Mouse (Mus musculus) CD4-positive, CD25-positive, alpha-beta regulatory T cell, adult 2 months (primary cell): ENCODE results near the gene Smok3b.
"Not testable (repeated sequence)": the region's sequence is repeated elsewhere in the genome, so short reads cannot be mapped to it uniquely, and the experiment has no call there.

Experiments
- DNase-seq: peaks from one replicate; pipeline ENCODE4 v3.0.0-alpha.2; 2012; ENCODE audit warnings: low read depth, low spot score

Gene Smok3b

GRCm38 (mm10) chr5:138020961-138021479, at the start of gene Smok3b, which contains the start of gene Smok3a:
Gene Smok3b (plus strand): TSS chr5:138021429.
Gene Smok3a (plus strand): TSS chr5:138021261.
- not testable (repeated sequence) for DNase-seq

GRCm38 (mm10) chr5:137973161-137973560, 48.1 kb upstream of the Smok3b start:
- peak; percentile 19 for DNase-seq

- peak; percentile 6 for DNase-seq
These were observed 47.5 kb upstream of the Smok3b start for GRCm38 (mm10) chr5:137973738-137974137.

DNA sequence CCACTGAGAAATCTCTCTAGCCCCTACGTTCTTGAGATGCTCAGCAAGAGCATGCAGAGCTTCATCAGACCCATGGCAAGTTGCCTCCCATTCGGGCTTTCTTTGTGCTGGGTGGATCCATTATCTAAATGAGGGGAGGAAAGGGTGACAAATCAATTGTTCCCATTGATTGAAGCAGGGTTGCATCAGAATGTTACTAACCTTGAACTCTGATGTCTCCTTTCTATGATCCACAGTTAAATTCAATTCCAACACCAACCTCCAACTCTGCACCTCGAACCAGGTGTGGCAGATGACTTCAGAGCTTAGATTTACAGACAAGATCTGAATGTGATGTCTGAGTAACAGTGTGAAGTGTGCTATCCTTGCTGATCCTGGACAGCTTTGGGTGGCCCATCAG, 46.5 kb upstream of the Smok3b start:
- no peak for DNase-seq

GRCm38 (mm10) chr5:137975434-137975833, 45.8 kb upstream of the Smok3b start:
- DNase-seq = no peak

DNA sequence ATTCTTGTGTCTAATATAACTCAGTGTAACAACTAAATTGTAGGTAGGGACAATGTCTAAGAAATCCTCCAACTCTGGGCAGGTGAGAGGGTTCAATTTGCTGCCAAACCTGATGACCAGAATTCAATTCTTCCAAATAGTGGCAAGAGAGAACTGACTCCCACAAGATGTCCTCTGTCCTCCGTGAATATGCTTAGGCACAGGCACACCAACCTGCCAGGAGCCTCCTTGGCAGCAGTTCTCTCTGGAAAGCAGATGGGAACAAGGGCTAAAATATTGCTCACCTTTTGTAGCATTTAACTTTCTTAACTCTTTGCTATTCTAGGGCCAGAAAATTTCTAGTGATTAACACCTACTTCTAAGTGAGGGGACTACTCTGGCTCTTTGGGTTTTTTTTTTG, 43.9 kb upstream of the Smok3b start:
- DNase-seq = no peak

GRCm38 (mm10) chr5:137979081-137979480, 42.1 kb upstream of the Smok3b start:
- DNase-seq = no peak

GRCm38 (mm10) chr5:137981300-137981699, 39.9 kb upstream of the Smok3b start, which contains the start of gene Azgp1:
Gene Azgp1 (plus strand): TSS chr5:137981520.
- no peak for DNase-seq

DNA sequence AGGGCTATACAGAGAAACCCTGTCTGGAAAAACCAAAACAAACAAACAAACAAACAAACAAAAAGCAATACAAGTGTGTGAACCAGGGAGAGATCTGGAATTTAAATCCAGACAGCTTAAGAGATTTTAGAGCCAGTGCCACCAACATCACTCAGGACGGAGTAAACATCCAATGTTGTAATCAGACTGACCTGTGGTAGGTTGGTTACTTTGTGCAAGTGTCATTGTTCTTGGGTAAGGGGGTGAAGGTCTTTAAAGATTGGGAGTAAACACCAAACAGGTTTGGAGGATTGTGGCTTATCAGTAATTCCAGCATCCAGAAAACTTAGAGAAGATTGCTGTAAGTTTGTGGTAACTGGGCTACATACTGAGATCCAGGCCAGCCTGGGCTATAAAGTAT, 34.9 kb upstream of the Smok3b start:
- DNase-seq = no peak

GRCm38 (mm10) chr5:138009437-138009836, 11.8 kb upstream of the Smok3b start:
- no peak for DNase-seq

GRCm38 (mm10) chr5:138012382-138012781, 8.8 kb upstream of the Smok3b start:
- no peak for DNase-seq

DNA sequence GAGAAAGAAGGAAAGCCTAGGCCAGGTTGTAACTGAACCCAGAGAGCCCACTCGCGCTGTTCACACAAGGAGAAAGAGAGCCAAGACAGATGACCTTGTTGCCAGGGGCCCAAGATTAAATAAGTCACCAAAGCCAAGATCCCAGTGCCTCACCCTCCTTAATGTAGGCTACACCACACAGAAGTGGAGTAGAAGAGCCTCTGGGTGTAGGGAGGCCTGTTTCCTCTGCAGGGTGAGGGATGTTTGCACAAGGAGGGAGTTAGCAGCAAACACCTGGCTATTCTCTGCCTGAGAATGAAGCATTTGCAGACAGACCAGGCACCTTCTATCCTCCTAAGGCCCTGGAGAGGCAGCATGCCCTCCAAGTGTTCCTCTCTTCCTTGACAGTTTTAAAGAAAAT, 4.7 kb upstream of the Smok3b start:
- DNase-seq = no peak

GRCm38 (mm10) chr5:138016997-138017396, 4.2 kb upstream of the Smok3b start:
- no peak for DNase-seq

DNA sequence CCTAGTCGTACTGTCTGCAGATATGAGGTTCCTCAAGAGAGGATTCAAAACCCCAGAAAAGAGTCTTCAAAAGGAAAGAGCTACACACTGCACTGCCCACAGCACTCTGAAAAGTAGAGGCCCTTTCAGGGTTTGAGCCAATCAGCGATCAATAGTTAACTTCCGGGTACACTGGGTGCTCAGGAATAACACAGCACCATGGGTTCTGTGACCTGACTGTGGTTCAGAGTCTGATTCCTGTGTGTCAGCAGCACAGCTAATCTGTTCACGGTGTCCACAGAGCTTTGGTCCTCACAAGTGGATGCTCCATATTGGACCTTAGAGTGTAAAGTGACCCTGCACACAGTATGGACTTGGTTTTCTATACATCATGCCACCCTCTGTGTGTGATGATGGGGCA, 1.7 kb upstream of the Smok3b start:
- DNase-seq = not testable (repeated sequence)

- not testable (repeated sequence) for DNase-seq
These were observed 31.7 kb downstream of the Smok3b start, which contains the start of gene Smok3c for GRCm38 (mm10) chr5:138052894-138053293. Gene Smok3c (plus strand): TSS chr5:138053194.

GRCm38 (mm10) chr5:138073803-138074202, 52.6 kb downstream of the Smok3b start:
- no peak for DNase-seq

DNA sequence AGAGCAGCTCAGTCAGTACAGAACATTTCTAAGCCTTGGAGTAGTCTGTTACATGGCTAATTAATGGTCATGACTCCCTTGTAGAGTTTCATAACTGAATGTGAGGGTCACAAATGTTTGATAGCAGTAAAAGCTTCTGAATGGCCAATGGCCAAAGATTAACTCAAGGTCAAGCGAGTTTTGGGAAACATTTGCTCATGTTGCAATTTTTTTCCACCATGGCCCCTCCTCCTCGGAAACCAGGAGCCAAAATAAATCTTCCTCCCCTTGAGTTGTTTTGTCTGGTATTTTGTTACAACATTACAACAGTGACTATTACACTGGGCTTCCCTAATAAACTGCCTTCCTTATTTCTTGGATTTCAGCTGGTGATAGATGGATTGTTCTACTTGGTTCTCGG, 54.5 kb downstream of the Smok3b start:
- DNase-seq = no peak

DNA sequence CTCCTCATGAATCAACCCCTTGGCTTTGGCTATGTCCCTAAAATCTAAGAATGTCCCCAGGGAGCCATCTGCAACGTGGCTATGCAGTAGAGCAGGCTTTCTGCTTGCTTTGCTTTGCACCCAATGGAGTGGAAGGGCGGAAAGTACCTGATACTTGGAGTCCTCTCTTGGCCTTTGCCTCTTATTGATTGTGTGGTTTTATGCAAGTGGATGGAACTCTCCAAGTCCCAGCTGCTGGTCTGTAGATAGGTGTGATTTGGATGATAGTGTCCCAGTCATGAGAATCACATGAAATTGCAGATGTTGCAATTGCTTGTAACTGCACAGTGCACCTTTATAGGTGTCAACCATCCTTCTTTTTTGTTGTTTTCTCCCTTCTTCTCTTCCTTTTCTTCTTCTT, 54.9 kb downstream of the Smok3b start:
- DNase-seq = no peak

DNA sequence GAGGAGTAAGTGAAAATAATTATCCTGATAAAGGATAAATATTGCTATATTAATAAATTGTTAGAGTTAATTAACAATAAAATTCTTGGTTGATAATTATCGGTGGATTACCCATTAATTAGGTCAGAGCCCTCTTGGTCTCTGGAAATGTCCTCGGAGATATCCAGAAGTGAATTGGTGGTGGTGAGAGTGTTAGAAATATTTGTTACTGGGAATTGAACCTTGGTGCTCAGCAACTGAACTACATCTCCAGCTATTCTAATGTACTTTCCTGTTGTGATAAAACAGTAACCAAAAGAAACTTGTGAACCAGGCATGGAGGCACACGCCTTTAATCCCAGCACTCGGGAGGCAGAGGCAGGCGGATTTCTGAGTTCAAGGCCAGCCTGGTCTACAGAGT, 59.2 kb downstream of the Smok3b start:
- DNase-seq = no peak

GRCm38 (mm10) chr5:138081446-138081845, 60.2 kb downstream of the Smok3b start:
- no peak for DNase-seq

- DNase-seq = no peak
These were observed 62.2 kb downstream of the Smok3b start for GRCm38 (mm10) chr5:138083318-138083900.

- no peak for DNase-seq
These were observed 62.7 kb downstream of the Smok3b start for GRCm38 (mm10) chr5:138083936-138084335.

DNA sequence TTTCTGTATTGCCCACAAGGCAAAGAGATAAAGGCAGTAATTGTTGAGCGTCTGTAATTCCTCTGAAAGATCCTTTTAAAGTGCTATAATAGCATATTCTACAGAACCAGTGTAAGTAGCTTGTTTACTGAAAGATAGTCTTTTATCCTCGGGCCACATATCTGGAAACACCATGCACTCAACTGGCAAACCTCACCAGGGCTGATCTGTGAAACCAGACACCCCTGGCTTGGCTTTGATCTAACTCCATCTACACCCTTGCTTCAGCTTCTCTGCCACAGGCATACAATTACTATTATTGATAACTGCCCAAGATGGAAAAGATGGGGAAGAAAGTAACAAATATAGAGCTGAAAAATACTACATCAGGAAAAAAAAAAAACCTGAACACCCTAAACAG, 63.3 kb downstream of the Smok3b start:
- no peak for DNase-seq

- peak; percentile 92 for DNase-seq
These were observed 63.8 kb downstream of the Smok3b start, which contains the start of gene Zkscan1 for GRCm38 (mm10) chr5:138084996-138085395. Gene Zkscan1 (plus strand): TSS chr5:138085084.
